Mouse (Mus musculus): ENCODE data around the gene Fitm1. TPM values are rescaled to one million over a fixed set of nuclear protein-coding genes. Genes with fewer than 3 reads are reported as not detected.

Fitm1 gene
- polyA plus RNA-seq, 1 experiment, result 12.8 TPM

GRCm38 (mm10) chr14:55576376-55576775 is 959 bp downstream of the Fitm1 start:
- no peak overlapping the region for H3K4me3 ChIP-seq
- H3K27me3 ChIP-seq (ENCODE audit: control insufficient read depth, insufficient read depth, insufficient read length), result no peaks in the 10 kb centered on the region
- TF ChIP-seq POLR2A (IDR thresholded peaks at IDR 0.05; ENCODE audit: insufficient read length, low read depth) (no peak), TCF3 (IDR thresholded peaks at IDR 0.05; ENCODE audit: insufficient read length, low read depth) (no peak), POLR2AphosphoS2 (IDR thresholded peaks at IDR 0.05; ENCODE audit: insufficient read length, low read depth) (no peak)
- no peaks in the 10 kb centered on the region for H3K36me3 ChIP-seq (ENCODE audit: control insufficient read depth, insufficient read depth)
- no peak overlapping the region for H3ac ChIP-seq (ENCODE audit: control insufficient read depth, insufficient read length)
- H3K4me2 ChIP-seq (ENCODE audit: low read depth), result no peak overlapping the region
- no peaks in the 10 kb centered on the region for H3K79me2 ChIP-seq (ENCODE audit: control insufficient read depth, insufficient read depth)

- H3K4me3 ChIP-seq, result peak within 1 kb of the TSS; percentile 52
- H3K36me3 ChIP-seq (ENCODE audit: control insufficient read depth, insufficient read depth), result no peaks in the 10 kb centered on the region
- H3K79me2 ChIP-seq (ENCODE audit: control insufficient read depth, insufficient read depth), result no peaks in the 10 kb centered on the region
- H3ac ChIP-seq (ENCODE audit: control insufficient read depth, insufficient read length), result peak within 1 kb of the TSS; percentile 7
- peak within 1 kb of the TSS; percentile 93 for H3K4me2 ChIP-seq (ENCODE audit: low read depth)
- TF ChIP-seq USF1 (IDR thresholded peaks at IDR 0.05; ENCODE audit: low read depth) (no peak), MAX (IDR thresholded peaks at IDR 0.05; ENCODE audit: low read depth) (no peak), POLR2AphosphoS2 (IDR thresholded peaks at IDR 0.05; ENCODE audit: insufficient read length, low read depth) (peak; percentile 78), POLR2A (IDR thresholded peaks at IDR 0.05; ENCODE audit: insufficient read length, low read depth) (peak; percentile 68), MYOG (IDR thresholded peaks at IDR 0.05; ENCODE audit: control insufficient read depth in 1 of 3, insufficient read depth in 1 of 3, insufficient read length in 2 of 3, low read depth in 2 of 3) (no peak), CEBPB (IDR thresholded peaks at IDR 0.05; ENCODE audit: insufficient read depth, poor library complexity, severe bottlenecking) (no peak), MYOD1 (IDR thresholded peaks at IDR 0.05; ENCODE audit: control insufficient read depth in 1 of 3, insufficient read length in 2 of 3, low read depth in 2 of 3) (no peak), TCF3 (IDR thresholded peaks at IDR 0.05; ENCODE audit: insufficient read length, low read depth) (no peak), REST (IDR thresholded peaks at IDR 0.05; ENCODE audit: insufficient read depth, insufficient read length) (no peak), E2F4 (IDR thresholded peaks at IDR 0.05; ENCODE audit: insufficient read depth) (no peak), SRF (IDR thresholded peaks at IDR 0.05; ENCODE audit: control insufficient read depth, insufficient read length, low read depth) (no peak), TCF12 (IDR thresholded peaks at IDR 0.05; ENCODE audit: insufficient read depth, poor library complexity, severe bottlenecking) (no peak)
- no peaks in the 10 kb centered on the region for H3K27me3 ChIP-seq (ENCODE audit: control insufficient read depth, insufficient read depth, insufficient read length)
These were observed 2.7 kb downstream of the Fitm1 start, which contains the start of gene Psme1 for GRCm38 (mm10) chr14:55577871-55578667. Gene Psme1, plus strand, starts transcription at chr14:55578123.

- TF ChIP-seq POLR2AphosphoS2 (IDR thresholded peaks at IDR 0.05; ENCODE audit: insufficient read length, low read depth) (no peak), USF1 (IDR thresholded peaks at IDR 0.05; ENCODE audit: low read depth) (no peak), TCF3 (IDR thresholded peaks at IDR 0.05; ENCODE audit: insufficient read length, low read depth) (no peak), POLR2A (IDR thresholded peaks at IDR 0.05; ENCODE audit: insufficient read length, low read depth) (no peak), CEBPB (IDR thresholded peaks at IDR 0.05; ENCODE audit: insufficient read depth, poor library complexity, severe bottlenecking) (no peak), MYOG (IDR thresholded peaks at IDR 0.05; ENCODE audit: control insufficient read depth in 1 of 3, insufficient read depth in 1 of 3, insufficient read length in 2 of 3, low read depth in 2 of 3) (no peak), E2F4 (IDR thresholded peaks at IDR 0.05; ENCODE audit: insufficient read depth) (no peak), SRF (IDR thresholded peaks at IDR 0.05; ENCODE audit: control insufficient read depth, insufficient read length, low read depth) (no peak), MYOD1 (IDR thresholded peaks at IDR 0.05; ENCODE audit: control insufficient read depth in 1 of 3, insufficient read length in 2 of 3, low read depth in 2 of 3) (no peak), TCF12 (IDR thresholded peaks at IDR 0.05; ENCODE audit: insufficient read depth, poor library complexity, severe bottlenecking) (no peak), REST (IDR thresholded peaks at IDR 0.05; ENCODE audit: insufficient read depth, insufficient read length) (no peak), MAX (IDR thresholded peaks at IDR 0.05; ENCODE audit: low read depth) (no peak)
- Histone ChIP-seq H3K36me3 (ENCODE audit: control insufficient read depth, insufficient read depth) (no peaks in the 10 kb centered on the region), H3K4me2 (ENCODE audit: low read depth) (peak overlapping the region; percentile 93), H3K79me2 (ENCODE audit: control insufficient read depth, insufficient read depth) (no peaks in the 10 kb centered on the region), H3K4me3 (peak overlapping the region; percentile 52), H3K27me3 (ENCODE audit: control insufficient read depth, insufficient read depth, insufficient read length) (no peaks in the 10 kb centered on the region), H3ac (ENCODE audit: control insufficient read depth, insufficient read length) (peak overlapping the region; percentile 7)
These were observed 3.4 kb downstream of the Fitm1 start for GRCm38 (mm10) chr14:55578668-55579269.

DNA sequence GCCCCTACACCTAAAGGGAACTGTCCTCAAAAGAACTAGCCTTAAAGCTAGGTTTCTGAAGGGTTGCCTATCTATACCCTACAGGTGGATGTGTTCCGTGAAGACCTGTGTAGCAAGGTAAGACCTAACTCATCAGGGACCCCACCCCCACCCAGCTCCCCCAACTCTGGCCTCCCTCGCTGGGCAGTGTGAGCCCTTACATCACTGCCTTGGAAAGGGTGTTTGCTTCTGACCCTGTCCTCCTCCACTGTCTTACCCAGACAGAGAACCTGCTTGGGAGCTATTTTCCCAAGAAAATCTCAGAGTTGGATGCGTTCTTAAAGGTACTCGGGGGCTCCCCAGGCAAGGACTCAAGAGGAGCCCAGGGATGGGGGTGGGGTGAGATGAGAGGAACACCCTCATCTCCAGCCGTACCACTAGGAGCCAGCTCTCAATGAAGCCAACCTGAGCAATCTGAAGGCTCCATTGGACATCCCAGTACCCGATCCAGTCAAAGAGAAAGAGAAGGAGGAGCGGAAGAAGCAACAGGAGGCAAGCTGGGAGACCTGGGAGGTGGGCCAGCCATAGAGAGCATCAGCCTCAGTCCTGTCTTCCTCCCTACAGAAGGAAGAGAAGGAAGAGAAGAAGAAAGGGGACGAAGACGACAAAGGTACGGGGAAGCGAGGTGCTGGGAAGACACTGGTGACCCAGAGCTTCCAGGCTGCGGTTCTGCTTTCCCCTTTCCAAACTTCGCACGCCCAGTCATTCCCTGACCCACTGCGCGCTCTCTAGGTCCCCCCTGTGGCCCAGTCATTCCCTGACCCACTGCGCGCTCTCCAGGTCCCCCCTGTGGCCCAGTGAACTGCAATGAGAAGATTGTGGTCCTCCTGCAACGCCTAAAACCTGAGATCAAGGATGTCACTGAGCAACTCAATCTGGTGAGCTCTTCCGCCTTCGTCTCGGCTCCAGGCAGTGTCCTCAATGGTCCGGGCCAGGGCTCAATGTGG is 4.4 kb downstream of the Fitm1 start:
- Histone ChIP-seq H3ac (ENCODE audit: control insufficient read depth, insufficient read length) (no peak overlapping the region), H3K4me2 (ENCODE audit: low read depth) (no peak overlapping the region), H3K36me3 (ENCODE audit: control insufficient read depth, insufficient read depth) (no peaks in the 10 kb centered on the region), H3K79me2 (ENCODE audit: control insufficient read depth, insufficient read depth) (no peaks in the 10 kb centered on the region), H3K4me3 (peak overlapping the region; percentile 52), H3K27me3 (ENCODE audit: control insufficient read depth, insufficient read depth, insufficient read length) (no peaks in the 10 kb centered on the region)
- TF ChIP-seq REST (IDR thresholded peaks at IDR 0.05; ENCODE audit: insufficient read depth, insufficient read length) (no peak), MYOD1 (IDR thresholded peaks at IDR 0.05; ENCODE audit: control insufficient read depth in 1 of 3, insufficient read length in 2 of 3, low read depth in 2 of 3) (no peak), E2F4 (IDR thresholded peaks at IDR 0.05; ENCODE audit: insufficient read depth) (no peak), TCF12 (IDR thresholded peaks at IDR 0.05; ENCODE audit: insufficient read depth, poor library complexity, severe bottlenecking) (no peak), CEBPB (IDR thresholded peaks at IDR 0.05; ENCODE audit: insufficient read depth, poor library complexity, severe bottlenecking) (no peak), TCF3 (IDR thresholded peaks at IDR 0.05; ENCODE audit: insufficient read length, low read depth) (no peak), POLR2A (IDR thresholded peaks at IDR 0.05; ENCODE audit: insufficient read length, low read depth) (no peak), USF1 (IDR thresholded peaks at IDR 0.05; ENCODE audit: low read depth) (no peak), SRF (IDR thresholded peaks at IDR 0.05; ENCODE audit: control insufficient read depth, insufficient read length, low read depth) (no peak), MYOG (IDR thresholded peaks at IDR 0.05; ENCODE audit: control insufficient read depth in 1 of 3, insufficient read depth in 1 of 3, insufficient read length in 2 of 3, low read depth in 2 of 3) (no peak), POLR2AphosphoS2 (IDR thresholded peaks at IDR 0.05; ENCODE audit: insufficient read length, low read depth) (no peak)
